Mouse (Mus musculus) hindbrain, embryonic 14.5 days (tissue): ENCODE measurements around the gene Necap2. TPM values are rescaled to one million over a fixed set of nuclear protein-coding genes. Genes with fewer than 3 reads are reported as not detected.

ENCODE experiments used
- ATAC-seq: fragments of 200-750 bp; cut with Nextera tagmentation; 2 replicates; pipeline ENCODE4 v1.8.0; 2017; ENCODE audit warnings: moderate number of reproducible peaks, mild to moderate bottlenecking, moderate TSS enrichment, moderate library complexity; ENCODE audit not compliant: low FRiP score
- DNase-seq: peaks from one replicate; pipeline ENCODE4 v3.0.0-alpha.2; 2015; ENCODE audit warnings: low spot score
- H3K27ac ChIP-seq: fragments of 300-500 bp; sonication (generic); 2 replicates; pipeline ENCODE4 v1.5.1; 2014; ENCODE audit warnings: mild to moderate bottlenecking, moderate library complexity
- H3K27me3 ChIP-seq: fragments of 300-500 bp; sonication (generic); 2 replicates; pipeline ENCODE4 v1.6.1; 2014; ENCODE audit warnings: mild to moderate bottlenecking, low read length, mixed read lengths; ENCODE audit not compliant: control insufficient read depth, insufficient read depth
- H3K36me3 ChIP-seq: fragments of 300-500 bp; sonication (generic); replicated peaks from 2 replicates; pipeline ENCODE4 v1.6.1; 2014; ENCODE audit not compliant: control insufficient read depth, insufficient read depth
- H3K4me1 ChIP-seq: fragments of 300-500 bp; sonication (generic); replicated peaks from 2 replicates; pipeline ENCODE4 v1.6.1; 2014; ENCODE audit warnings: antibody characterized with exemption, low read length, mixed read lengths; ENCODE audit not compliant: control insufficient read depth, insufficient read depth
- H3K4me2 ChIP-seq: fragments of 300-500 bp; sonication (generic); replicated peaks from 2 replicates; pipeline ENCODE4 v1.6.1; 2014; ENCODE audit warnings: mild to moderate bottlenecking, moderate library complexity
- H3K4me3 ChIP-seq: fragments of 300-500 bp; sonication (generic); replicated peaks from 2 replicates; pipeline ENCODE4 v1.5.1; 2014; ENCODE audit warnings: mild to moderate bottlenecking, low read length
- H3K9ac ChIP-seq: fragments of 300-500 bp; sonication (generic); 2 replicates; pipeline ENCODE4 v1.6.1; 2014
- H3K9me3 ChIP-seq: fragments of 300-500 bp; sonication (generic); 2 replicates; pipeline ENCODE4 v1.6.1; 2016; ENCODE audit warnings: low read length; ENCODE audit not compliant: control insufficient read depth
- WGBS: fragments of 180-500 bp; shearing (Covaris S2); extraction: QIAGEN DNeasy Blood & Tissue Kit; methylation state at CpG from one replicate; pipeline ENCODE4 v1.1.7; 2014; 5-methylcytosine and 5-hydroxymethylcytosine counted together
- polyA plus RNA-seq: library from polyadenylated mRNA; unstranded; fragments of >200 nt; fragmentation: Nextera tagmentation; extraction: Ambion mirVana; gene quantifications from 2 replicates; pipeline ENCODE4 v1.2.1, GENCODE M21; 2014

The Necap2 gene
- polyA plus RNA-seq = 44.2 and 46.9 TPM in 2 replicates

- peaks cover 18% of the 10 kb centered on the region; the same call in 1 of the 2 replicates for H3K4me1 ChIP-seq
- no peaks in the 10 kb centered on the region for H3K9me3 ChIP-seq
- DNase-seq (peak; percentile 99), ATAC-seq (peak; percentile 95)
- H3K9ac ChIP-seq = peak within 1 kb of the TSS; percentile 96
- H3K36me3 ChIP-seq = peaks cover 26% of the 10 kb centered on the region
- peak within 1 kb of the TSS; percentile 95 for H3K4me2 ChIP-seq
- peak within 1 kb of the TSS; percentile 91 for H3K4me3 ChIP-seq
- no peaks in the 10 kb centered on the region for H3K27me3 ChIP-seq
- 2% methylated on average over 67 of the region's 67 CpGs for WGBS
- peak within 1 kb of the TSS; percentile 82 for H3K27ac ChIP-seq
These were observed at the start of gene Necap2 for GRCm38 (mm10) chr4:141077681-141078509. Gene Necap2 (minus strand): TSS chr4:141078357.

DNA sequence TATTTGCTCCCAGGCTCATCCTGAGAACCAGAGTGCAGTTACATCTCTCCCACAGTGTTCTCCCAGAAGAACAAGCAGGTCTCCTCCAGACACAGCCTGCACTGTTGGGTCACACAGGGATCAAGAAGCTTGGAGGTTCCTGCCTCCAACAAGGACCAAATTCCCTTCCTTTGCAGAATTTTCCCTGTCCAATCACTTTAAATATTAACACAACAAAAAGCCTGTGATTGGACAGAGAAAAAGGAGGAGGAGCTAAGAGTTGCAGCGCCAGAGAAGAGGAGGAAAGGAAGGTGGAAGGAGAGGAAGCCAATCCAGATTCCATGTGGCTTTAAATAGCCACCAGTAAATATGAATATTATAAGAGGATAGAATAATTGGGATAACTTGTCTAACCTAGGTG, 44.9 kb upstream of the Necap2 start:
- Histone ChIP-seq H3K4me3 (no peak overlapping the region), H3K27ac (no peak overlapping the region), H3K9me3 (no peaks in the 10 kb centered on the region), H3K27me3 (no peaks in the 10 kb centered on the region), H3K4me2 (no peak overlapping the region), H3K36me3 (peaks cover 5% of the 10 kb centered on the region), H3K4me1 (no peaks in the 10 kb centered on the region; the same call in 1 of the 2 replicates), H3K9ac (no peak overlapping the region)
- DNase-seq = no peak
- WGBS = 16% methylated on average over 1 of the region's 1 CpGs
- ATAC-seq = no peak

DNA sequence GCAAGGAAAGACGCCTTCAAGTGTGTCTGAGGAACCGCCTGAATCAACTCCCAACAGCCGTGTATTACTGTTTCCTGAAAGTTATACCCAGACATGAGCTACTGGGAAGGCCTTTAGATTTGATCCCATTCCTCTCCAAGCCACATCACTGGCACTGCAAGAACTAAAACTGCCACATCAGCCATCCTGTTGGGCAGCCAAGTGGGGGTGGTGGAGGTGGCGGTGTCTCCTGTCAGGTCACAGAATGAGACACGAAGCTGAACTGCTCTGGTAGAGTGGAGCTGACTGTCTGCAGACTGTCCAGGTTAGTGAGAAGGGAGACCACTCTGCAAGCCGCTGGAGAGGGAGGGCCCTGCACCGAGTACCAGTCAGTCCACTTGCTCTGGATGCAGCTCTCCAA, 44.5 kb upstream of the Necap2 start:
- Histone ChIP-seq H3K9ac (no peak overlapping the region), H3K27ac (no peak overlapping the region), H3K4me2 (no peak overlapping the region), H3K36me3 (peaks cover 9% of the 10 kb centered on the region), H3K4me3 (no peak overlapping the region), H3K9me3 (no peaks in the 10 kb centered on the region), H3K27me3 (no peaks in the 10 kb centered on the region), H3K4me1 (no peaks in the 10 kb centered on the region; the same call in 1 of the 2 replicates)
- 89% methylated on average over 7 of the region's 7 CpGs for WGBS
- ATAC-seq = no peak
- DNase-seq = no peak

DNA sequence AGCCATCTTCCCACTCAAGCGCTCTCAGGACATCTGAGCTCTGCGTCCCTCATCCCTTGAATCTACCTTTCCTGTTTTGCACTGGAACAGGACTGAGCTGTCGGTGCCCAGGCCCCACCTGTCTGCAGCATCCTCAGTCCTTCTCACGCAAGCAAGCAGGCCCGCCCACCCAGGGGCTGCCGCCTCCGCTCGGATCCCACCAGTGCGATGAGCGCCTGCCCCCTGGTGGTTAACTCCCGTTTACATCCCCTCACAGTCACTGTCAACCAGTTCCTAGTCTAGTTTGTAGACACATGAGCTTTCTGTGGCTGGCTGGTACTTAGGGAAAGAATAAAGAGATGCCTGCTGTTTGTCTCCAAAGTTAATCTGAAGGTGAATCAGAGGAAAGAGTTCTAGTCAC, 42.5 kb upstream of the Necap2 start:
- ATAC-seq = peak; percentile 72; the same call in 1 of the 2 replicates
- Histone ChIP-seq H3K4me2 (no peak overlapping the region), H3K9ac (no peak overlapping the region), H3K36me3 (peaks cover 28% of the 10 kb centered on the region), H3K4me1 (no peaks in the 10 kb centered on the region; the same call in 1 of the 2 replicates), H3K4me3 (no peak overlapping the region), H3K9me3 (no peaks in the 10 kb centered on the region), H3K27ac (no peak overlapping the region), H3K27me3 (no peaks in the 10 kb centered on the region)
- peak; percentile 77 for DNase-seq
- WGBS = 24% methylated on average over 11 of the region's 11 CpGs

- H3K4me2 ChIP-seq = no peak overlapping the region
- ATAC-seq = no peak
- no peak for DNase-seq
- H3K4me1 ChIP-seq = no peaks in the 10 kb centered on the region; the same call in 1 of the 2 replicates
- no peak overlapping the region for H3K27ac ChIP-seq
- H3K4me3 ChIP-seq = no peak overlapping the region
- H3K9me3 ChIP-seq = no peaks in the 10 kb centered on the region
- H3K9ac ChIP-seq = no peak overlapping the region
- WGBS = 62% methylated on average over 4 of the region's 4 CpGs
- peaks cover 42% of the 10 kb centered on the region for H3K36me3 ChIP-seq
- H3K27me3 ChIP-seq = no peaks in the 10 kb centered on the region
These were observed 40.5 kb upstream of the Necap2 start for GRCm38 (mm10) chr4:141118691-141119090.

DNA sequence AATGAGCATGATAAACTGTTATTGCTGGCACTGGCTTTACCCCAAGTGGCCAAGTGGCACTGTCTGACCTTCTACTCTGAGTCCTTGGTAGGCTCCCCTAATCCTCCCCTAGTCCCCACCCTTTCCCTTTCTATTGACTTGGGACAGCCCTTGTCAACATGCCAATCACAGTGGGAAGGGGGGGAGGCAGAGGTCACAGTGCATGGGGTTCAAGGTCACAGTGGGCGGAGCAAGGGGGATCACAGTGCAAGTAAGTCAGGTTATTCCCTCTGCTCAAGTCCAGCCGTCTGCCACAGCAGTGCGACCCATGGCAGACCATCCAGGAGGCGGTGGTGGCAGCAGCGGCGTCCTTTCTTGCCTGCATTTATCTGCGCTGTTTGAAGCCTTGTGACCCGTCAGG, 37.2 kb upstream of the Necap2 start:
- H3K4me3 ChIP-seq = no peak overlapping the region
- H3K9ac ChIP-seq = no peak overlapping the region
- H3K27ac ChIP-seq = no peak overlapping the region
- H3K27me3 ChIP-seq = no peaks in the 10 kb centered on the region
- DNase-seq (no peak), ATAC-seq (no peak)
- H3K4me1 ChIP-seq = no peaks in the 10 kb centered on the region; the same call in 1 of the 2 replicates
- WGBS = 74% methylated on average over 8 of the region's 8 CpGs
- H3K36me3 ChIP-seq = peaks cover 57% of the 10 kb centered on the region
- H3K9me3 ChIP-seq = no peaks in the 10 kb centered on the region; the same call in 1 of the 2 replicates
- H3K4me2 ChIP-seq = no peak overlapping the region

DNA sequence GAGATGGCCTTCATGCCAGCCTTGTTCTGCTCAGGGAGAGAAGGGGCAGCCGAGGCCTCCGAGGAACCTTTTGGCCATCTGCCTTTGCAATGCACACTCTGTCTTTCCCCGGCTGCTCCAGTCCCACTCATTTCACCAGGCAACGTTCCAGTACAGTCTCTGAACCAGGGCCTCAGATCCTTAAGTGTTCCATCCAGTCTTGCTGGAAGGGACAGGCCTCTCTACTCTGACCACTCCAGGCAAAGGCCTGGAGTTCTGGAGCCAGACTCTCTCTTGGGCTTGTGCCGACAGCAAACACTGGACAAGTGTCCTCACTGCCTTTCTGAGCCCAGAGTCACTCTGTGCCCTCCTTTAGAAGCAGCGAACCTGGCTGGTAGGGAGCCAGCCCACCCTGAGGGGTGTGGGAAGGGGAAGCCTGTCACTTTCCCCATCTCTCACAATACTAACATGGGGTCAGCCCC, 36.4 kb upstream of the Necap2 start:
- 70% methylated on average over 6 of the region's 6 CpGs for WGBS
- Histone ChIP-seq H3K4me2 (no peak overlapping the region), H3K27ac (no peak overlapping the region), H3K4me1 (no peaks in the 10 kb centered on the region), H3K9me3 (no peaks in the 10 kb centered on the region; the same call in 1 of the 2 replicates), H3K36me3 (peaks cover 57% of the 10 kb centered on the region), H3K27me3 (no peaks in the 10 kb centered on the region), H3K9ac (no peak overlapping the region), H3K4me3 (no peak overlapping the region)
- DNase-seq (no peak), ATAC-seq (no peak)

DNA sequence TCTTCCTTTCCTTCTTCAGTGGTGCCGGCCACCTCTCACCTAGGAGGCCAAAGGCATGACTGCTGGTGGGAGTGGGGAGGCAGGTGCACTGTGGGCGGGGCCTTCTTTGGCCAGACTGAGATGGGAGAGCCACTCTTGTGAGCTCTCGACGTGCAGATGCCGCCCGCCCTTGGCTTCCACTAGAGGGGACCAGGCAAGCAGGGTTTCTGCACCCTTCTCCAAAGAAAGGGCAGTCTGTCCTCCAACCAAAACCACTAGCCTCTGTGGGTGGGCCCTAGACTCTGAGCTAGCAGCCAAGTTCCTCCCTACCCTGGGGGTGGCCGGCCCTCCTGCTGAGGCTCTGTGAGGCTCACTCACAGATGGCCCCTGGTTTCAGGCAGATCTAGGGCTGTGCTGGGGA, 35.7 kb upstream of the Necap2 start:
- peak; percentile 10; the same call in 1 of the 2 replicates for ATAC-seq

GRCm38 (mm10) chr4:141108196-141108732, 30.1 kb upstream of the Necap2 start:
- DNase-seq (no peak), ATAC-seq (no peak)
- H3K9ac ChIP-seq = no peak overlapping the region
- H3K4me2 ChIP-seq = no peak overlapping the region
- no peaks in the 10 kb centered on the region for H3K4me1 ChIP-seq
- H3K36me3 ChIP-seq = peaks cover 12% of the 10 kb centered on the region
- H3K27ac ChIP-seq = no peak overlapping the region
- no peaks in the 10 kb centered on the region; the same call in 1 of the 2 replicates for H3K9me3 ChIP-seq
- no peaks in the 10 kb centered on the region for H3K27me3 ChIP-seq
- H3K4me3 ChIP-seq = no peak overlapping the region
- 48% methylated on average over 10 of the region's 10 CpGs for WGBS

More for the DNA sequence above, 35.7 kb upstream of the Necap2 start:
- no peak overlapping the region for H3K9ac ChIP-seq
- H3K4me1 ChIP-seq = no peaks in the 10 kb centered on the region
- H3K27ac ChIP-seq = no peak overlapping the region
- H3K36me3 ChIP-seq = peaks cover 57% of the 10 kb centered on the region
- 80% methylated on average over 7 of the region's 7 CpGs for WGBS
- DNase-seq = no peak
- no peaks in the 10 kb centered on the region for H3K27me3 ChIP-seq
- no peak overlapping the region for H3K4me3 ChIP-seq
- H3K9me3 ChIP-seq = no peaks in the 10 kb centered on the region; the same call in 1 of the 2 replicates
- H3K4me2 ChIP-seq = no peak overlapping the region
